Mouse (Mus musculus) stomach, postnatal 0 days (tissue): ENCODE data around the gene Olfr616. TPM values are rescaled to one million over a fixed set of nuclear protein-coding genes. Genes with fewer than 3 reads are reported as not detected.

Source experiments
- ATAC-seq: fragments of 200-750 bp; cut with Nextera tagmentation; 2 replicates; pipeline ENCODE4 v1.8.0; 2017; ENCODE audit not compliant: low FRiP score, low TSS enrichment
- DNase-seq: peaks from one replicate; pipeline ENCODE4 v3.0.0-alpha.2; 2016; ENCODE audit warnings: low spot score
- H3K27ac ChIP-seq: fragments of 300-500 bp; sonication (generic); replicated peaks from 2 replicates; pipeline ENCODE4 v1.5.1; 2014; ENCODE audit warnings: mild to moderate bottlenecking, control low read depth
- H3K27me3 ChIP-seq: fragments of 300-500 bp; sonication (generic); 2 replicates; pipeline ENCODE4 v1.6.1; 2014; ENCODE audit warnings: low read length; ENCODE audit not compliant: control insufficient read depth, insufficient read depth
- H3K36me3 ChIP-seq: fragments of 300-500 bp; sonication (generic); 2 replicates; pipeline ENCODE4 v1.6.1; 2014; ENCODE audit warnings: low read length, mixed read lengths; ENCODE audit not compliant: control insufficient read depth, insufficient read depth
- H3K4me1 ChIP-seq: fragments of 300-500 bp; sonication (generic); replicated peaks from 2 replicates; pipeline ENCODE4 v1.6.1; 2014; ENCODE audit warnings: antibody characterized with exemption; ENCODE audit not compliant: control insufficient read depth, insufficient read depth
- H3K4me2 ChIP-seq: fragments of 300-500 bp; sonication (generic); replicated peaks from 2 replicates; pipeline ENCODE4 v1.6.1; 2014; ENCODE audit warnings: low read depth, mild to moderate bottlenecking, control low read depth, moderate library complexity
- H3K4me3 ChIP-seq: fragments of 300-500 bp; sonication (generic); 2 replicates; pipeline ENCODE4 v1.5.1; 2014; ENCODE audit warnings: low read depth, low read length, control low read depth
- H3K9ac ChIP-seq: fragments of 300-500 bp; sonication (generic); 2 replicates; pipeline ENCODE4 v1.6.1; 2014; ENCODE audit warnings: mild to moderate bottlenecking, low read length, control low read depth, mixed read lengths
- H3K9me3 ChIP-seq: fragments of 300-500 bp; sonication (generic); 2 replicates; pipeline ENCODE4 v1.6.1; 2016; ENCODE audit warnings: low read length; ENCODE audit not compliant: control insufficient read depth
- CTCF ChIP-seq: IDR thresholded peaks from 2 replicates; pipeline ENCODE4 v1.5.1; 2016; ENCODE audit warnings: antibody characterized with exemption, low read depth, mild to moderate bottlenecking, moderate library complexity
- EP300 ChIP-seq: optimal IDR thresholded peaks from 2 replicates; pipeline ENCODE3; 2016; ENCODE audit warnings: antibody characterized with exemption
- WGBS: fragments of 180-500 bp; shearing (Covaris S2); extraction: QIAGEN DNeasy Blood & Tissue Kit; methylation state at CpG from one replicate; pipeline ENCODE4 v1.1.7; 2014; 5-methylcytosine and 5-hydroxymethylcytosine counted together
- polyA plus RNA-seq: library from polyadenylated mRNA; unstranded; fragments of >200 nt; fragmentation: Nextera tagmentation; extraction: Ambion mirVana; gene quantifications from 2 replicates; pipeline ENCODE4 v1.2.1, GENCODE M21; 2015

The Olfr616 gene
- polyA plus RNA-seq: not detected in 2 replicates

DNA sequence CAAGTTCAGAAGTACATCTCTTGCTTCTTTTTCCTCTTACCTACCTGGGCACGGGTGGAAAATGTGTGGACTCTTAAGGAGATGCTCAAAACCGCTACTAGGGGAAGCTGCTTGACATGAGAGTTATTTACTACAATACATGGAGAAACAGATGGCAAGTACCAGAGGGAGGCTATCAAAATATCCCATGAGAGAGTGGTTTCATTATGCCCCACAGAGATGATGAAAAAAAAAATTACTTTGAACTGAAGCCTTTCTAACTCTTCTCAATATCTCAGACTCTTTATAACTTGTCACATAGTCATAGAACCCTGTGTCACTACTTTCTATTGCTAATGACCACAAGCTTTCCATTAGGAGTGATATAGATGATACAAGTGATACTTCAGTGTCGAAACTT, at the start of gene Olfr616:
Olfr616 (minus strand) TSS at position 101 of the 400 bp plus-strand sequence.
- no peaks in the 10 kb centered on the region for H3K4me1 ChIP-seq
- H3K4me2 ChIP-seq: no peak within 1 kb of the TSS
- WGBS: 80% methylated on average over 3 of the region's 3 CpGs
- TF ChIP-seq CTCF: no peak
- TF ChIP-seq EP300: no peak
- H3K36me3 ChIP-seq: no peaks in the 10 kb centered on the region
- no peaks in the 10 kb centered on the region for H3K9me3 ChIP-seq
- H3K4me3 ChIP-seq: no peak within 1 kb of the TSS
- H3K27ac ChIP-seq: no peak within 1 kb of the TSS
- no peak for DNase-seq
- no peak for ATAC-seq
- H3K27me3 ChIP-seq: no peaks in the 10 kb centered on the region
- no peak within 1 kb of the TSS for H3K9ac ChIP-seq

DNA sequence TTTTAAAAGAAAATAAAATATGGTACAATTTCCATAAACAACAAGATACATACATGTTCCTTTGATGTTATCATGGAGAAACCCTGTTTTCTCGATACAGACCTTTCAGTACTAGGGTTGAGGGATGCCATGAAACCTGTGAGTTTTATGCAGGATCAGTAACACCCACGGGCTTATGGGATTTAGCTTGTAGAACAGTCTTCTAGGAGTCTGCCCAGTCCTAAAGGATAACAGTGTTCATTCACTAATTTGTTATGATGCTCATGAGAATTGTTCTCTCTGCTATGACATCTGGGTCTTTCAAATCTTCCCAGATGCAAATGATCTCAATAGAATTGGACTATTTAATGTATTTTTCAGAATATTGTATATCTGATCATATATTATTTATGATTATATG, 43.5 kb upstream of the Olfr616 start, which contains the start of gene Olfr620:
Olfr620 (minus strand) TSS at position 101 of the 400 bp plus-strand sequence.
- TF ChIP-seq CTCF (no peak), EP300 (no peak)

GRCm38 (mm10) chr7:103607425-103607824, 38.5 kb upstream of the Olfr616 start:
- 53% methylated on average over 2 of the region's 2 CpGs for WGBS
- Histone ChIP-seq H3K27ac (no peak overlapping the region), H3K9me3 (no peaks in the 10 kb centered on the region), H3K4me2 (no peak overlapping the region), H3K36me3 (no peaks in the 10 kb centered on the region), H3K4me1 (no peaks in the 10 kb centered on the region), H3K4me3 (no peak overlapping the region), H3K27me3 (no peaks in the 10 kb centered on the region), H3K9ac (no peak overlapping the region)
- TF ChIP-seq EP300 (no peak), CTCF (no peak)
- DNase-seq: no peak
- ATAC-seq: no peak

More for the DNA sequence above, 43.5 kb upstream of the Olfr616 start, which contains the start of gene Olfr620:
- Histone ChIP-seq H3K4me1 (no peaks in the 10 kb centered on the region), H3K27ac (no peak within 1 kb of the TSS), H3K9ac (no peak within 1 kb of the TSS), H3K36me3 (no peaks in the 10 kb centered on the region), H3K27me3 (no peaks in the 10 kb centered on the region), H3K4me3 (no peak within 1 kb of the TSS), H3K4me2 (no peak within 1 kb of the TSS), H3K9me3 (no peaks in the 10 kb centered on the region)
- WGBS: 62% methylated on average over 2 of the region's 2 CpGs
- no peak for DNase-seq
- no peak for ATAC-seq

DNA sequence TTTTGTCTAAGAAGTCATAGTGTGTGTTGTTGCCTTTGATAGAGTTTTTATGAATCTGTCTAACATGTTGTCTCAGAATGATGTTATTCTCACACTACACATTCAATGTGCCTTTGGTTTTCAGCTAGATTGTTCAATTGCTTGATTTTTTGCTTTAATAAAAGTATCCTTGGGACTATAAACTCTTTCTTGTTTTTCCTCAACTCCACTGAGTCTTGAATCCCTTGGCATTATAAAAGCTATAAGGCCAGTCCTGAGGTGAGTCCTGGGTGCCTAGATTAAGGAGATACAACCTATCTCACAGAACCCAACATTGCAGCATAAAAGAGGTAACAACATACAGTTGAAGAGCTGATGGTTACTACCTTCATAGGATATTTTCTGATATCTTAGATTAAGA, 31.3 kb upstream of the Olfr616 start, which contains the start of gene Olfr619:
Olfr619 (plus strand) TSS at position 301 of the 400 bp plus-strand sequence.
- H3K4me2 ChIP-seq: no peak within 1 kb of the TSS

DNA sequence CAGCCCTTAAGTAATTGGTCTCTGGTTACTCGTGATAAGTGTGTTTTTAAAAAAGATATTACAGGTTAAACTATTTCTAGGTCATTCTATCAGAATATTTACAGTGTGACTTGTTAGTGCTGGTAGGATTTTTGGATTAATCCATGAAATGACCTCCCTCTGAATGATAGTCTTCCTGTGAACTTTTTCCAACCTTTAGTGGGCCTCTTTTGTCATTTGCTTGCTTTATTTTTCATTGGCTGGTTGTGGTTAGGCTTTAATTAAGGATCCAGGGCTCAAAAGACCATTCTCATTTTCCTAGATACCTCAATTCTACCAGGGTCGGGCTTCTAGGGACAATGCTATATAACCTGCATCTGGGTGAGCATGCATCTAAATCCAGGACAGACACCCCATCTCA, 20.9 kb upstream of the Olfr616 start, which contains the start of gene Olfr618:
Olfr618 (plus strand) TSS at position 301 of the 400 bp plus-strand sequence.
- DNase-seq (no peak), ATAC-seq (no peak)
- no peaks in the 10 kb centered on the region for H3K27me3 ChIP-seq
- H3K4me3 ChIP-seq: no peak within 1 kb of the TSS
- no peak within 1 kb of the TSS for H3K9ac ChIP-seq
- TF ChIP-seq EP300 (no peak), CTCF (no peak)
- no peaks in the 10 kb centered on the region for H3K9me3 ChIP-seq
- no peaks in the 10 kb centered on the region for H3K36me3 ChIP-seq
- H3K27ac ChIP-seq: no peak within 1 kb of the TSS
- H3K4me2 ChIP-seq: no peak within 1 kb of the TSS
- no peaks in the 10 kb centered on the region for H3K4me1 ChIP-seq
- WGBS: 54% methylated on average over 2 of the region's 2 CpGs

More for the DNA sequence above, 31.3 kb upstream of the Olfr616 start, which contains the start of gene Olfr619:
- DNase-seq (no peak), ATAC-seq (no peak)
- Histone ChIP-seq H3K9ac (no peak within 1 kb of the TSS), H3K4me3 (no peak within 1 kb of the TSS), H3K9me3 (no peaks in the 10 kb centered on the region), H3K27me3 (no peaks in the 10 kb centered on the region), H3K4me1 (no peaks in the 10 kb centered on the region), H3K27ac (no peak within 1 kb of the TSS), H3K36me3 (no peaks in the 10 kb centered on the region)
- TF ChIP-seq CTCF (no peak), EP300 (no peak)

DNA sequence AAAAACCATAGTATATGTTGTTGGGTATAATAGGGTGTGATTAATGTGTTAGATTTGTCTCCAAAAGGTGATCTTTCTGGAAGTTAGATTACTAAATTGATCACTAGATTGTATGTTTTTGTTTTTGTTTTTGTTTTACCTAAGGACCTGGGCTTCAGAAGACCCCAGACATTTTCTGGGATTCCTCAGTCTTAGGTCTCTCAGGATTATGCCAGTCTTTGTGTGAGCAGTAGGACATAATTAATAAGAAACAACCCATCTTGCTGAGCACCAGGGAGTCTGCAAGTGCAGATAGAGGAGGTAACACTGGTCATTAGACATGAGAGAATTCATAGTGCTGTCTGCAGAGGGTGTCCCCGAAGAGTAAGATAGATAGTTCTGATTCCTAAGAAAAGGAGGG, 3.8 kb upstream of the Olfr616 start, which contains the start of gene Olfr617:
Olfr617 (plus strand) TSS at position 301 of the 400 bp plus-strand sequence.
- Histone ChIP-seq H3K4me2 (no peak within 1 kb of the TSS), H3K36me3 (no peaks in the 10 kb centered on the region), H3K27ac (no peak within 1 kb of the TSS), H3K9ac (no peak within 1 kb of the TSS), H3K4me1 (no peaks in the 10 kb centered on the region), H3K9me3 (no peaks in the 10 kb centered on the region), H3K4me3 (no peak within 1 kb of the TSS), H3K27me3 (no peaks in the 10 kb centered on the region)
- DNase-seq (no peak), ATAC-seq (no peak)
- WGBS: 91% methylated on average over 1 of the region's 1 CpGs
- TF ChIP-seq CTCF (no peak), EP300 (no peak)
